Mouse (Mus musculus) C2C12 (cell line): ENCODE measurements around the gene Eya2.

ENCODE experiments used
- CTCF ChIP-seq: IDR thresholded peaks from one replicate; pipeline ENCODE4 v1.5.1; 2011; ENCODE audit not compliant: control insufficient read depth, insufficient read depth, insufficient read length
- MAX ChIP-seq: IDR thresholded peaks from one replicate; pipeline ENCODE4 v1.6.1; 2011; ENCODE audit warnings: mild to moderate bottlenecking, control low read depth
- MYOD1 ChIP-seq: IDR thresholded peaks from one replicate; pipeline ENCODE4 v1.6.1; 2011; ENCODE audit warnings: low read depth; ENCODE audit not compliant: control insufficient read depth, insufficient read length
- MYOG ChIP-seq: IDR thresholded peaks from one replicate; pipeline ENCODE4 v1.6.1; 2011; ENCODE audit not compliant: control insufficient read depth, insufficient read length; ENCODE audit errors: extremely low read depth
- USF1 ChIP-seq: IDR thresholded peaks from one replicate; pipeline ENCODE4 v1.6.1; 2011; ENCODE audit warnings: low read depth, mild to moderate bottlenecking, control low read depth, moderate library complexity

GRCm38 (mm10) chr2:165791657-165792056 lies 196.8 kb downstream of the Eya2 start:
- no peak for TF ChIP-seq CTCF
- no peak for TF ChIP-seq MAX
- no peak for TF ChIP-seq MYOD1
- TF ChIP-seq USF1, result no peak
- TF ChIP-seq MYOG, result no peak
